Mouse (Mus musculus) adrenal gland, postnatal 36 days (tissue): ENCODE measurements around the gene Nxf1. TPM values are rescaled to one million over a fixed set of nuclear protein-coding genes. Genes with fewer than 3 reads are reported as not detected.
"Not testable (repeated sequence)": the region's sequence is repeated elsewhere in the genome, so short reads cannot be mapped to it uniquely, and the experiment has no call there.

Source experiments
- DNase-seq, 2 experiments: peaks; one replicate each; pipeline ENCODE4 v3.0.0; 2021; ENCODE audit warnings: mixed read lengths in 1 of 2
- total RNA-seq, 2 experiments: library from RNA; stranded (reverse); gene quantifications; 2 replicates each; pipeline ENCODE4 v1.2.3; 2021

Gene Nxf1
- total RNA-seq, 2 experiments from 2014 or later = 94.7 to 144 TPM

DNA sequence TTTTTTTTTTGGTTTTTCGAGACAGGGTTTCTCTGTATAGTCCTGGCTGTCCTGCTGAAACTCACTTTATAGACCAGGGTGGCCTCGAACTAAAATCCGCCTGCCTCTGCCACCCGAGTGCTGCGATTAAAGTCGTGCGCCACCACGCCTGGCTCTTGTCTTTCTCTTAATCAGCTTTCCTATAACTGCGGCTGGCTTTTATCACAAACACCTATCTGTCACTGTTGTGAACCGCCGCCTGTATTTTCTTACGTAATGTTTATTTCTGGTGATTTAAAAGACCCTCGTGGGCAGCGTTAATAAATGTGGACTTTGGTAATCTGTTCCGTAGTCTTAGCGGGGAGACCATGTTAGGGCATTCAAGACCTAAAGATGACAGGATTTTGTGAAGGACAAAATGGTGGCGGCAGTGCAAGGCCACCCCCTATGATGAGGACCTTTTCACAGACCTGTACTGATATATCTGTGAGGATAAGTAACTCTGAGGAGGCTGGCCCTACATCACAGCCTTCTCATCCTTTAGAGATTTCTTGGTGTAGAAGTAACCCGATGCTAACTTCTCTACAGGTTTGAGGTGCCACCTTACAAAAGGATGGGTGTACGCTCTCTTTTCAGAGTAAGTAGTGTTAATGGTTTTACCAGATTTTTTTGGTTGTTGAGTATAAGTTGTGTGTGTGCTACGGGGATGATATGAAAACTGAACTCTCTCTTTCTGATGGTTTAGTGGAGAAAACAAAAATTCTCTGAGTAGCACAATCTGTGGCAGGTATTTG is 33.1 kb upstream of the Nxf1 start:
- DNase-seq = no peak

GRCm38 (mm10) chr19:8724392-8724791 is 32.5 kb upstream of the Nxf1 start:
- no peak for DNase-seq

- DNase-seq = no peak
Observed at GRCm38 (mm10) chr19:8725081-8725613, 31.7 kb upstream of the Nxf1 start.

DNA sequence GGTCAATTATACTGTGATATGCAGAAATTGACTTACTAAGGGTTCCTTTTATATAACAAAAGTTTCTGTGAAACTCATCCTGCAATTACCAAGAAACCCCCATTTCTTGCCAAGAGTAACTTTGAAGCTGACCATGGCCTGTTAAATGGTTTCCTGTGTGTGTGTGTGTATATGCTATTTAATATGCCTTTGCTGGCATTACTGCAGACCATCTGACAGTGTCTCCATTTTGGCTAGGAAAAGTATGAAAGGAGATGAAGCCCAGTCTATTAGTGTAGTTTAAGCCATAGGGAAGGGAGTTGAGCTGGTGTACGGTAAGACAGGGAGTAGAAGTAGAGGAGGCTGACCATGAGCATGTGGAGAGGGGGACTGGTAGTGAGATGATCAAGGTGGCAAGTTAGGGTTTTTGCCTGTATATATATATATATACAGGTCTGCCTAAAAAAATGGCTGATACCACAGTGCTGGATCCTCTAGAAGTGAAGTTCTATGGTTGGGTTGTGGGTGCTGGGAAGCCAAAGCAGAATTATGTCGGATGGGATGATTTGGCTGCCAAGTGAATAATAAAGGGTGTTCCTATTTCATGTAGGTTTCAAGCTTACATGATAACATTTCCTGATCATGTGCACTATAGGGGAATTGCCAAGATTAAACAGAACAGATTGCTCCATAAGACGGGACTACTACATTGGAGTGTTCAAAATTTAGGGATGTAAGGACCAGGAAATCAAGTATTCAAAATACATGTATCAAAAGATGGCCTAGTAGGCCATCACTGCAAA is 30.1 kb upstream of the Nxf1 start:
- DNase-seq = no peak

- no peak for DNase-seq
Observed at GRCm38 (mm10) chr19:8727495-8728114, 29.3 kb upstream of the Nxf1 start.

DNA sequence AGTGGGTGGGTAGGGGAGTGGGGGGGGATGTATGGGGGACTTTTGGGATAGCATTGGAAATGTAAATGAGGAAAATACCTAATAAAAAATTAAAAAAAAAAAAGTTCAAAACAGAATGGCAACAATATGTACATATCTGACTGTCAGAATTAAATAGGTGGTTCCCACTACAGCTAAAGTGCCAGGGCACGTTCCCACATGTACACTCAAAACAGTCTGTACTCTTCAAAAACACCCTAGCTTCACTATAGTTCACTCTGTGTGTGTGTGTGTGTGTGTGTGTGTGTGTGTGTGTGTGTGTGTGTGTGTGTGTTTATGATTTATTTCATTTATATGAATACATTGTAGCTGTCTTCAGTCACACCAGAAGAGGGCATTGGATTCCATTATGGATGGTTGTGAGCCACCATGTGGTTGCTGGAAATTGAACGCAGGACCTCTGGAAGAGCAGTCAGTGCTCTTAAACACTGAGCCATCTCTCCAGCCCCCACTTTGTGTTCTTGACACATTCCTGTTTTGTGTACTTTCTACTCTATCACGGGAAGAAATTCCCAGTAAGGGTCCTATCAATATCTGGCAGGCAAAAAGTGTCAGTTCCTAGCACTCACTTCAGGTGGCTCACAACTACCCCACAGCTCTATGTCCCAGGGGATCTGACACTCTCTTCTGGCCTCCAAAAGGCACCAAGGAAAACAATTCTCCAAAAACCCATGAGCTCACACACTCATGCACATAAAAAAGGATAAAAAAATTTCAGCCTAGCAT is 28.4 kb upstream of the Nxf1 start:
- not testable (repeated sequence) for DNase-seq

- no peak for DNase-seq
Observed at GRCm38 (mm10) chr19:8734334-8734733, 22.5 kb upstream of the Nxf1 start.

- peak; percentile 93 to 95 for DNase-seq
Observed at GRCm38 (mm10) chr19:8735389-8736159, 21.3 kb upstream of the Nxf1 start, which contains the start of gene Wdr74. TSS of gene Wdr74 (plus strand) at chr19:8735827.

DNA sequence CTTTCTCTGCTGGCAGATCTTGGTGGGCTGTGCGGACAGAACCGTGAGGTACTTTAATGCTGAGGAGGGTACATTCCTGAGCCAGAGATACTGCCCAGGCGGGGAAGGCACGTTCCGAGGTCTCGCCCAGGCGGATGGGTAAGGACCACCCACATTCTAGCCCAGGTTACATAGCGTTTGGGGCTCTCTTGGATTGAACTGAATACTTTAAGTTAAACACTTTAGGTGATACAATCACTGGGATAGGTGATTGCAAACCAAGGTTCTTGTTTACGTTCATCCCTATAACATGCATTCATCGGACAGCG is 20.8 kb upstream of the Nxf1 start:
- DNase-seq = no peak

DNA sequence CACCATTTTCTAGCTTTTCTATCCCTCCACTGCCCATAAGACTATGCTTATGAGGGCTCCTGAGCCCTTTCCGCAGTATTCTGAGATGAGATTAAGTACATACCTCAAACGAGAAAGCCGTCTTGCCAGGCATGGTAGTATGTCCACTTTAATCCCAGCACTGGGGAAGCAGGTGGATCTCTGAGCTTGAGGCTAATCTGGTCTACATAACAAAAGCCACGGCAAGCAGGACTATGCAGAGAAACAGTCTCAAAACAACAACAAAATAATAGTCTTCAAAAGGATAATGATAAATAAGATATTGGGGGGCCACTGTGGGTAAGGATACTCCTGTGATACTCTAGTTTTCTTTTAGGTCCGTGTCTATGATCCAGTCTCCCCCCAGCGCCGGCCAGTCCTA is 18.0 kb upstream of the Nxf1 start:
- no peak for DNase-seq

- no peak for DNase-seq
Observed at GRCm38 (mm10) chr19:8739646-8740045, 17.2 kb upstream of the Nxf1 start.

DNA sequence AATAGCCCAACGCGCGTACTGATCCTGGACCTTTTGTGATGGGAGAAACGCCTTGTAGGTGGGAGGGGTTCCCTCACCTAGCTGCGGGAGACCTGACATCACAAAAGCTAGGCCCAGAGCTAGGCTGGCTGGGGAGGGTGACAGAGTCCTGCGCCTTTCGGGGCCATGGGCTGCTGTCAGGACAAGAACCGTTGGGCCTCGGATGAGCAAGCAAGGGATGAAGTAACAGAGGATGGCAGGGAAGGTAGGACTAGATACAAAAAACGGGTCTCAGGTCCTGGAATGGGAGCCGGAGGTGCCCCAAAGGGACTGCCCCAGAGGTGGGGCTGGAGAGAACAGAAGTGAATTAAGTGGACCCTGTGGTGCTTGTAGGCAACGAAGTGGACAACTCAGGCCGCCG is 16.3 kb upstream of the Nxf1 start, which contains the start of gene 1700092M07Rik:
Gene 1700092M07Rik, plus strand, starts transcription at position 116 of the 400 bp plus-strand sequence.
- no peak for DNase-seq

GRCm38 (mm10) chr19:8741243-8741869 is 15.5 kb upstream of the Nxf1 start, which contains the start of gene Stx5a:
TSS of gene Stx5a (plus strand) at chr19:8741413.
- peak; percentile 96 to 97 for DNase-seq

DNA sequence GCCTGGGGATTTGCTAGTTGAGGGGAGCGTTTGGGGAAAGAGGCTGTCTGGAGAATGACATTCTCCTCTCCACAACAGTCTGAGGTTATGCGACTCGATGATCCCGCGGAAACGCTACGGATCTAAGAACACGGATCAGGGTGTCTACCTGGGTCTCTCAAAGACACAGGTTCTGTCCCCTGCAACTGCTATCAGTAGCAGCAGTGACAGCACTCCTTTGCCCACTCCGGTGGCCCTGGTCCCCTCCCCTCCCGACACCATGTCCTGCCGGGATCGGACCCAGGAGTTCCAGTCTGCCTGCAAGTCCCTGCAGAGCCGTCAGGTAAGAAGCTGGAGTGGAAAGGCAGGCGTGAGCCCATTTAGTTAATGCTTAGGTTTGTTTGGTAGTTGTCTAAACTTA is 14.7 kb upstream of the Nxf1 start:
- peak in 1 of 2 experiments; percentile 14 for DNase-seq

GRCm38 (mm10) chr19:8745382-8745781 is 11.5 kb upstream of the Nxf1 start:
- DNase-seq = no peak

GRCm38 (mm10) chr19:8747368-8747767 is 9.5 kb upstream of the Nxf1 start:
- peak in 1 of 2 experiments; percentile 27 for DNase-seq

GRCm38 (mm10) chr19:8755652-8756051 is 1.2 kb upstream of the Nxf1 start:
- DNase-seq = no peak

DNA sequence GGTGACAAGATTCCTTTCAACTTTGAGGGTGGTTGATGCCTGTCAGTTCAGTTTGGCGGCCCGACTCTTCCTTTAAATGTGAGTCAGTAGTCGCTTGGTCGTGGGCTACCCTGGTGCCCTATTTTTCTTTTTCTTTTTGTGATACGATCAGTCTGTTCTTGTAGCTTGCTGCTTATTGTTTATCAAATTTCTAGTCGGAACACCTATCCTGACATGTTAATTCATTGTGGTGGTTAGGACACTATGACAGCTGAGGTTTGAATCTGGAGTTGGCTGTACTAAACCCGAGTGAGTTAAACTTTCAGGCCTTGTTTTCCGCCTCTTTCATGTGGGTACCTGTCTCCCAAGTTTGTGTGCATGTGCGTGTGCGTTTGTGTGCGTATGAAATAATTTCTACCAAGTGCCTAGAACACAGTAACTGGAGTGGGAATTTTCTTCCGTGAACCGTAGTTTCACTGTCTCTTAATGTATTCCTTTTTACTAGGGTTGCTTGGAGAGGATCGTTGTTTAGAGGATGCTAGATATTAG is 662 bp downstream of the Nxf1 start:
- DNase-seq = no peak

DNA sequence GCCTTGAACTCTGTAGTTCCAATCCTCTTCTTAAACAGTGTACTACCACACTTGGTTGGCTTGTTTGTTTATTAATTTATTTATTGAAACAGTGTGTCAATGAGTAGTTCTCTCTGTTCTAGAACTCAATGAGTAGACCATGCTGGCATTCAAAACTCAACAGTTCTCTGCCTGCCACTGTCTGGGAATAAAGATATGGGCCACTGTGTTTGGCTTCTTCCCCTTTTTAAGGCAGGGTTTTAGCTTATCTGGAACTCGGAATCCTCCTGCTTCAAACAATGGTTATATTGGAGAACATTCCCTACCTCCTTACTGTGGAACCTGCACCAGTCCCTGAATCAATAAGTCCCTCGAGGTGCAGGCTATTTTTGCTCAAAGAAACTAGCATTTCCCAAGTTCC is 2.0 kb downstream of the Nxf1 start:
- no peak for DNase-seq

DNA sequence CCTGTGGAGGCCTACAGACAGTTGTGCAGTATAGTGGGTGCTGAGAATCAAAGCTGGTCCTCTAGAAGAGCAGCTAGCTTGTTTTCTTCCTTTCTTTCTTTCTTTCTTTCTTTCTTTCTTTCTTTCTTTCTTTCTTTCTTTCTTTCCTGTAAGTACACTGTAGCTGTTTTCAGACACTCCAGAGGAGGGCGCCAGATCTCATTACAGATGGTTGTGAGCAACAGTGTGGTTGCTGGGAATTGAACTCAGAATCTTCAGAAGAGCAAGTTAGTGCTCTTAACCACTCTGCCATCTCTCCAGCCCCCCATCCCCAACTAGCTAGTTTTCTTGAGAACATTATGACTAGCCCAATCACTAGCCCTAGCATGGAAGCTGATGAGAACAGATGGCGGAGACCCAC is 3.9 kb downstream of the Nxf1 start:
- DNase-seq = no peak
